Mouse (Mus musculus) G1E (cell line): ENCODE data around the gene Nabp2.

ENCODE experiments used
- CTCF ChIP-seq: IDR thresholded peaks from 2 replicates; pipeline ENCODE4 v1.5.1; 2012; ENCODE audit warnings: low read depth, low read length, inconsistent platforms, mixed read lengths
- GATA1 ChIP-seq: IDR thresholded peaks from 2 replicates; pipeline ENCODE4 v1.6.1; 2012; ENCODE audit warnings: borderline replicate concordance, low read length, inconsistent platforms, mixed read lengths
- GATA2 ChIP-seq: IDR thresholded peaks from 2 replicates; pipeline ENCODE4 v1.6.1; 2012; ENCODE audit warnings: low read depth, low read length, inconsistent platforms, borderline replicate concordance
- POLR2AphosphoS5 ChIP-seq: IDR thresholded peaks from 2 replicates; pipeline ENCODE4 v1.6.1; 2012; ENCODE audit warnings: low read depth, low read length, inconsistent platforms; ENCODE audit not compliant: insufficient replicate concordance
- TAL1 ChIP-seq: conservative IDR thresholded peaks from 2 replicates; pipeline ENCODE4 v1.6.1; 2012; ENCODE audit warnings: low read depth, low read length, inconsistent platforms, mixed read lengths

DNA sequence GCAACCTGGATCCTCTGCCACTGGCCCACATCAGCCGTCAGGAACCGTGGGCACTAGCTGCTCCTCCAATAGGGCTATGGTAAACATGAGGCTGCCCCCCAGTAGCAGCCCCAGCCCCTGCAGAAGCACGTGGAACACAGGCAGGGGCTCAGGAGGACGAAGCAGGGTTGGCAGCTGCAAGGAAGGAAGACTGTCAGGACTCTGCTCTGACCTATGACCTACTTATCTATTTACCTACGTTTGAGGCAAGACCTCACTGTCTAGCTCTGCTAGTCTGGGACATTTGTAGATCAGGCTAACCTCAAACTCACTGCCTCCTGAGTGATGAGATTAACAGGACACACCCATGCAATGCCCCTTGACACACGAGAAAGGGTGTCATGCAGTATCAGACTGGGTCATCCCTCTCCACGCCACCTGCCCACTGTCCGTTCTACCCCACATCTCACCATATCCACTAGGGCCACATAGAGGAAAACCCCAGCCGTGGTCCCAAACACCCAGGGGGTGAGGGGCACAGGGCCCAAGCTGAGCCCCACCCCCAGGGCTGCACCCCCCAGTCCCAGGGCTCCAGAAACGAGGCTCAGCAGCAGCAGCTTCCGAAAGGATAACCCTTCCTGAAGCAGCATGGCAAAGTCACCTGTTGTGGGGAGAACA lies 15.1 kb downstream of the Nabp2 start:
- TF ChIP-seq CTCF (no peak), GATA1 (no peak), TAL1 (no peak), POLR2AphosphoS5 (0 out of 2 replicates have a peak, but pooled peaks have one; percentile 5), GATA2 (no peak)
